Comparison of ENCODE assay signal across 23 mouse cellular contexts in genomic region chr4:154568798-154569197, GRCm38 (mm10).
DNase-seq lines count a peak whose midpoint lies in the region; ATAC-seq and TF ChIP-seq lines count a peak whose summit lies in the region.
"Had no signal": no experiment of that assay in that cellular context is flagged by ENCODE, and none has a peak within 500 bp of the region (broad histone marks: within the 10 kb centered on the region; RNA-seq: fewer than 3 reads in every experiment).

No protein-coding gene starts in this region.

- intact Hi-C loops in heart, adult 2 months (cut with DNase I), result no loop called here

- ATAC-seq in forebrain, embryonic 13.5 days, result peak; percentile 48; the same call in 1 of the 2 replicates
- no peak for ATAC-seq in forebrain, embryonic 11.5 days (replicated peaks; ENCODE audit: low FRiP score)
- no peak for ATAC-seq in midbrain, embryonic 14.5 days (ENCODE audit: low FRiP score, low TSS enrichment)
- no peak for ATAC-seq in hindbrain, embryonic 15.5 days (ENCODE audit: low FRiP score, low read depth)
- ATAC-seq in neural tube, embryonic 15.5 days (ENCODE audit: low FRiP score), result no peak
- ATAC-seq: activated CD4-positive, CD25-positive, alpha-beta regulatory T cell, adult 4 months had no signal

- H3K4me1 ChIP-seq in forebrain, embryonic 13.5 days, result peaks cover 68% of the 10 kb centered on the region
- H3K4me1 ChIP-seq in forebrain, embryonic 11.5 days (replicated peaks; ENCODE audit: control insufficient read depth, insufficient read depth, low read length), result peaks cover 33% of the 10 kb centered on the region
- peaks cover 29% of the 10 kb centered on the region for H3K4me1 ChIP-seq in midbrain, embryonic 14.5 days (ENCODE audit: control insufficient read depth, insufficient read depth, low read length)
- peaks cover 69% of the 10 kb centered on the region for H3K4me1 ChIP-seq in midbrain, embryonic 10.5 days
- peaks cover 33% of the 10 kb centered on the region for H3K4me1 ChIP-seq in hindbrain, embryonic 15.5 days (replicated peaks)
- peaks cover 33% of the 10 kb centered on the region for H3K4me1 ChIP-seq in neural tube, embryonic 15.5 days
- no peaks in the 10 kb centered on the region; the same call in 1 of the 2 replicates for H3K4me1 ChIP-seq in heart, adult 2 months (ENCODE audit: control insufficient read depth, insufficient read depth, low read length)

- WGBS in forebrain, embryonic 13.5 days, result 38% methylated on average over 15 of the region's 15 CpGs
- 54% methylated on average over 15 of the region's 15 CpGs for WGBS in forebrain, embryonic 11.5 days
- 29% methylated on average over 15 of the region's 15 CpGs for WGBS in midbrain, embryonic 14.5 days
- 79% methylated on average over 15 of the region's 15 CpGs for WGBS in midbrain, embryonic 10.5 days
- 27% methylated on average over 15 of the region's 15 CpGs for WGBS in hindbrain, embryonic 15.5 days
- WGBS in neural tube, embryonic 15.5 days, result 21% methylated on average over 15 of the region's 15 CpGs
- WGBS in heart, adult 2 months, result 75% methylated on average over 15 of the region's 15 CpGs

- peaks cover 4% of the 10 kb centered on the region; the same call in 1 of the 2 replicates for H3K36me3 ChIP-seq in forebrain, embryonic 13.5 days (ENCODE audit: poor library complexity, severe bottlenecking)
- H3K36me3 ChIP-seq in forebrain, embryonic 11.5 days (ENCODE audit: control insufficient read depth, insufficient read depth, low read length), result no peaks in the 10 kb centered on the region
- no peaks in the 10 kb centered on the region for H3K36me3 ChIP-seq in midbrain, embryonic 14.5 days (ENCODE audit: control insufficient read depth, insufficient read depth, low read length)
- no peaks in the 10 kb centered on the region for H3K36me3 ChIP-seq in midbrain, embryonic 10.5 days
- H3K36me3 ChIP-seq in hindbrain, embryonic 15.5 days, result no peaks in the 10 kb centered on the region
- H3K36me3 ChIP-seq in neural tube, embryonic 15.5 days, result no peaks in the 10 kb centered on the region
- H3K36me3 ChIP-seq in heart, adult 2 months (ENCODE audit: control insufficient read depth, insufficient read depth, low read length), result no peaks in the 10 kb centered on the region
- H3K36me3 ChIP-seq: G1E; stomach, embryonic 15.5 days had no signal

- peak overlapping the region; percentile 41; the same call in 1 of the 2 replicates for H3K9ac ChIP-seq in forebrain, embryonic 13.5 days
- H3K9ac ChIP-seq in forebrain, embryonic 11.5 days (ENCODE audit: low read length), result no peak overlapping the region
- H3K9ac ChIP-seq in midbrain, embryonic 14.5 days (replicated peaks; ENCODE audit: low read length), result no peak overlapping the region
- no peak overlapping the region for H3K9ac ChIP-seq in hindbrain, embryonic 15.5 days
- no peak overlapping the region for H3K9ac ChIP-seq in neural tube, embryonic 15.5 days (replicated peaks)
- H3K9ac ChIP-seq in heart, adult 2 months (ENCODE audit: low read depth, low read length), result no peak overlapping the region
- H3K9ac ChIP-seq: stomach, embryonic 15.5 days had no signal

- TF ChIP-seq POLR2A in heart, adult 2 months (IDR thresholded peaks at IDR 0.05; ENCODE audit: insufficient read depth, low read depth, low read length), result no peak

- H3K79me2 ChIP-seq in heart, adult 2 months (replicated peaks; ENCODE audit: control insufficient read depth, insufficient read depth, low read length), result no peaks in the 10 kb centered on the region

- no peak for TF ChIP-seq CTCF in heart, adult 2 months (IDR thresholded peaks at IDR 0.05)

- peak overlapping the region; percentile 33 for H3K4me2 ChIP-seq in forebrain, embryonic 13.5 days
- no peak overlapping the region for H3K4me2 ChIP-seq in forebrain, embryonic 11.5 days (ENCODE audit: low read depth, low read length, severe bottlenecking)
- H3K4me2 ChIP-seq in midbrain, embryonic 14.5 days (ENCODE audit: low read length), result peak overlapping the region; percentile 31
- peak overlapping the region; percentile 16 for H3K4me2 ChIP-seq in hindbrain, embryonic 15.5 days
- peak overlapping the region; percentile 8; the same call in 1 of the 2 replicates for H3K4me2 ChIP-seq in neural tube, embryonic 15.5 days
- H3K4me2 ChIP-seq: stomach, embryonic 15.5 days had no signal

- H3K9me3 ChIP-seq in forebrain, embryonic 13.5 days (replicated peaks), result no peaks in the 10 kb centered on the region
- no peaks in the 10 kb centered on the region for H3K9me3 ChIP-seq in forebrain, embryonic 11.5 days (ENCODE audit: control insufficient read depth, low read length)
- no peaks in the 10 kb centered on the region for H3K9me3 ChIP-seq in midbrain, embryonic 14.5 days (ENCODE audit: control insufficient read depth, low read length)
- H3K9me3 ChIP-seq in midbrain, embryonic 10.5 days (replicated peaks), result no peaks in the 10 kb centered on the region
- no peaks in the 10 kb centered on the region for H3K9me3 ChIP-seq in hindbrain, embryonic 15.5 days
- H3K9me3 ChIP-seq in neural tube, embryonic 15.5 days (replicated peaks), result no peaks in the 10 kb centered on the region
- H3K9me3 ChIP-seq: stomach, embryonic 15.5 days had no signal

- H3K27me3 ChIP-seq in forebrain, embryonic 13.5 days, result 0 out of 2 replicates have a peak, but pooled peaks cover 5% of the 10 kb centered on the region
- H3K27me3 ChIP-seq in forebrain, embryonic 11.5 days (ENCODE audit: control insufficient read depth, insufficient read depth, low read length), result no peaks in the 10 kb centered on the region
- H3K27me3 ChIP-seq in midbrain, embryonic 14.5 days (ENCODE audit: control insufficient read depth, insufficient read depth, low read length), result no peaks in the 10 kb centered on the region
- peaks cover 92% of the 10 kb centered on the region for H3K27me3 ChIP-seq in midbrain, embryonic 10.5 days (ENCODE audit: low read depth, poor library complexity, severe bottlenecking)
- H3K27me3 ChIP-seq in hindbrain, embryonic 15.5 days, result no peaks in the 10 kb centered on the region; the same call in 1 of the 2 replicates
- H3K27me3 ChIP-seq in neural tube, embryonic 15.5 days (replicated peaks), result peaks cover 24% of the 10 kb centered on the region
- no peaks in the 10 kb centered on the region for H3K27me3 ChIP-seq in heart, adult 2 months (ENCODE audit: control insufficient read depth, insufficient read depth, low read length)
- H3K27me3 ChIP-seq: stomach, embryonic 15.5 days had no signal

- H3K4me3 ChIP-seq in forebrain, embryonic 13.5 days, result no peak overlapping the region
- H3K4me3 ChIP-seq in forebrain, embryonic 11.5 days (ENCODE audit: low read depth, low read length), result no peak overlapping the region
- H3K4me3 ChIP-seq in midbrain, embryonic 14.5 days (replicated peaks; ENCODE audit: low read depth, low read length), result no peak overlapping the region
- no peak overlapping the region for H3K4me3 ChIP-seq in midbrain, embryonic 10.5 days
- H3K4me3 ChIP-seq in hindbrain, embryonic 15.5 days, result no peak overlapping the region
- H3K4me3 ChIP-seq in neural tube, embryonic 15.5 days (replicated peaks), result no peak overlapping the region
- no peak overlapping the region for H3K4me3 ChIP-seq in heart, adult 2 months
- H3K4me3 ChIP-seq: stomach, embryonic 15.5 days had no signal

- H3K27ac ChIP-seq in forebrain, embryonic 13.5 days, result peak overlapping the region; percentile 44
- no peak overlapping the region for H3K27ac ChIP-seq in forebrain, embryonic 11.5 days (ENCODE audit: low read depth, low read length)
- no peak overlapping the region for H3K27ac ChIP-seq in midbrain, embryonic 14.5 days (replicated peaks; ENCODE audit: low read depth, low read length)
- H3K27ac ChIP-seq in midbrain, embryonic 10.5 days (replicated peaks), result no peak overlapping the region
- H3K27ac ChIP-seq in hindbrain, embryonic 15.5 days (replicated peaks), result no peak overlapping the region
- H3K27ac ChIP-seq in neural tube, embryonic 15.5 days (replicated peaks), result no peak overlapping the region
- no peak overlapping the region for H3K27ac ChIP-seq in heart, adult 2 months
- H3K27ac ChIP-seq: stomach, embryonic 15.5 days had no signal

- DNase-seq in forebrain, embryonic 11.5 days (ENCODE audit: low spot score), result no peak
- DNase-seq in midbrain, embryonic 14.5 days, result peak; percentile 62
- DNase-seq in midbrain, embryonic 10.5 days (ENCODE audit: low spot score), result no peak
- no peak for DNase-seq in spleen, adult 12 weeks (ENCODE audit: low spot score)
- no peak for DNase-seq in heart, adult 2 months
- DNase-seq: adrenal gland, postnatal 10 days; cerebellum, postnatal 10 days; gastrocnemius, postnatal 25 days; heart, postnatal 10 days; kidney, adult 18-20 months; kidney, postnatal 10 days; left cerebral cortex, postnatal 4 days; lung, adult 18-20 months; lung, postnatal 36 days; right cerebral cortex, postnatal 25 days; thymus, adult 18-20 months; thymus, postnatal 4 days had no signal

- TF ChIP-seq EP300 in heart, adult 2 months (IDR thresholded peaks at IDR 0.05; ENCODE audit: insufficient read depth, low read depth, low read length), result no peak
